Mouse (Mus musculus) forebrain, postnatal 0 days (tissue): ENCODE data around the gene Hdac11. TPM values are rescaled to one million over a fixed set of nuclear protein-coding genes. Genes with fewer than 3 reads are reported as not detected.
A peak's percentile ranks its signal among the peaks of the same experiment; 100 is the strongest.

Experiments
- ATAC-seq: fragments of 200-750 bp; cut with Nextera tagmentation; 2 replicates; pipeline ENCODE4 v1.8.0; 2017; ENCODE audit warnings: mild to moderate bottlenecking, moderate library complexity
- DNase-seq: peaks from one replicate; pipeline ENCODE4 v3.0.0-alpha.2; 2015
- H3K27ac ChIP-seq: fragments of 300-500 bp; sonication (generic); 2 replicates; pipeline ENCODE4 v1.5.1; 2014; ENCODE audit warnings: low read depth, mild to moderate bottlenecking, antibody characterized with exemption, low read length, moderate library complexity, mixed read lengths
- H3K27me3 ChIP-seq: fragments of 300-500 bp; sonication (generic); 2 replicates; pipeline ENCODE4 v1.6.1; 2014; ENCODE audit warnings: mild to moderate bottlenecking, low read length, mixed read lengths; ENCODE audit not compliant: insufficient read depth
- H3K36me3 ChIP-seq: fragments of 300-500 bp; sonication (generic); 2 replicates; pipeline ENCODE4 v1.6.1; 2014; ENCODE audit warnings: mild to moderate bottlenecking, moderate library complexity; ENCODE audit not compliant: insufficient read depth
- H3K4me1 ChIP-seq: fragments of 300-500 bp; sonication (generic); 2 replicates; pipeline ENCODE4 v1.6.1; 2014; ENCODE audit warnings: antibody characterized with exemption; ENCODE audit not compliant: insufficient read depth
- H3K4me2 ChIP-seq: fragments of 300-500 bp; sonication (generic); 2 replicates; pipeline ENCODE4 v1.6.1; 2014; ENCODE audit warnings: low read depth, mild to moderate bottlenecking, moderate library complexity
- H3K4me3 ChIP-seq: fragments of 300-500 bp; sonication (generic); 2 replicates; pipeline ENCODE4 v1.5.1; 2014; ENCODE audit warnings: low read depth, low read length, mixed read lengths
- H3K9ac ChIP-seq: fragments of 300-500 bp; sonication (generic); 2 replicates; pipeline ENCODE4 v1.6.1; 2014; ENCODE audit warnings: mild to moderate bottlenecking
- H3K9me3 ChIP-seq: fragments of 300-500 bp; sonication (generic); 2 replicates; pipeline ENCODE4 v1.6.1; 2016; ENCODE audit warnings: low read length
- CTCF ChIP-seq: sonication (generic); IDR thresholded peaks from 2 replicates; pipeline ENCODE4 v1.5.1; 2016; ENCODE audit warnings: antibody characterized with exemption, control low read depth, low read depth
- WGBS: fragments of 180-500 bp; shearing (Covaris S2); extraction: QIAGEN DNeasy Blood & Tissue Kit; methylation state at CpG from one replicate; pipeline ENCODE4 v1.1.7; 2014; 5-methylcytosine and 5-hydroxymethylcytosine counted together
- polyA plus RNA-seq: library from polyadenylated mRNA; unstranded; fragments of >200 nt; fragmentation: Nextera tagmentation; extraction: Ambion mirVana; gene quantifications from 2 replicates; pipeline ENCODE4 v1.2.1, GENCODE M21; 2015
- total RNA-seq: library from RNA; depleted of rRNA; stranded (reverse); fragments of >200 nt; gene quantifications from 2 replicates; pipeline ENCODE4 v1.2.3, GENCODE M21; 2014

Hdac11 gene
- total and polyA plus RNA-seq, 2 experiments from 2014 or later: 34.5 to 81.0 TPM

GRCm38 (mm10) chr6:91137343-91137956 is 19.0 kb upstream of the Hdac11 start:
- no peak for TF ChIP-seq CTCF
- DNase-seq: no peak
- no peak overlapping the region for H3K4me3 ChIP-seq
- H3K36me3 ChIP-seq: no peaks in the 10 kb centered on the region
- no peaks in the 10 kb centered on the region for H3K9me3 ChIP-seq
- no peak for ATAC-seq
- H3K9ac ChIP-seq: no peak overlapping the region
- no peak overlapping the region for H3K4me2 ChIP-seq
- no peak overlapping the region for H3K27ac ChIP-seq
- H3K27me3 ChIP-seq: no peaks in the 10 kb centered on the region
- 74% methylated on average over 10 of the region's 10 CpGs for WGBS
- H3K4me1 ChIP-seq: no peaks in the 10 kb centered on the region

GRCm38 (mm10) chr6:91139846-91140245 is 16.6 kb upstream of the Hdac11 start:
- ATAC-seq: peak; percentile 65; the same call in 1 of the 2 replicates
- TF ChIP-seq CTCF: peak; percentile 83
- Histone ChIP-seq H3K4me3 (no peak overlapping the region), H3K4me1 (no peaks in the 10 kb centered on the region), H3K27me3 (no peaks in the 10 kb centered on the region), H3K36me3 (no peaks in the 10 kb centered on the region), H3K27ac (no peak overlapping the region), H3K9me3 (no peaks in the 10 kb centered on the region), H3K4me2 (no peak overlapping the region), H3K9ac (no peak overlapping the region)
- 25% methylated on average over 4 of the region's 4 CpGs for WGBS
- DNase-seq: peak; percentile 78

GRCm38 (mm10) chr6:91145056-91145455 is 11.4 kb upstream of the Hdac11 start:
- Histone ChIP-seq H3K9ac (no peak overlapping the region), H3K36me3 (no peaks in the 10 kb centered on the region), H3K4me3 (no peak overlapping the region), H3K4me1 (peaks cover 7% of the 10 kb centered on the region), H3K9me3 (no peaks in the 10 kb centered on the region), H3K27me3 (no peaks in the 10 kb centered on the region), H3K4me2 (no peak overlapping the region), H3K27ac (no peak overlapping the region)
- WGBS: 64% methylated on average over 3 of the region's 3 CpGs
- DNase-seq (no peak), ATAC-seq (no peak)
- no peak; the same call in 1 of the 2 replicates for TF ChIP-seq CTCF

GRCm38 (mm10) chr6:91145572-91145971 is 10.9 kb upstream of the Hdac11 start:
- no peak for DNase-seq
- Histone ChIP-seq H3K27ac (no peak overlapping the region), H3K4me2 (no peak overlapping the region), H3K4me3 (no peak overlapping the region), H3K36me3 (no peaks in the 10 kb centered on the region), H3K9ac (no peak overlapping the region), H3K9me3 (no peaks in the 10 kb centered on the region), H3K4me1 (peaks cover 7% of the 10 kb centered on the region), H3K27me3 (no peaks in the 10 kb centered on the region)
- ATAC-seq: no peak
- TF ChIP-seq CTCF: no peak
- 74% methylated on average over 5 of the region's 5 CpGs for WGBS

- no peaks in the 10 kb centered on the region for H3K36me3 ChIP-seq
- DNase-seq: peak; percentile 49
- peak overlapping the region; percentile 73 for H3K27ac ChIP-seq
- peaks cover 7% of the 10 kb centered on the region for H3K4me1 ChIP-seq
- WGBS: 6% methylated on average over 5 of the region's 5 CpGs
- H3K9me3 ChIP-seq: no peaks in the 10 kb centered on the region
- no peaks in the 10 kb centered on the region for H3K27me3 ChIP-seq
- no peak overlapping the region for H3K9ac ChIP-seq
- peak; percentile 77 for ATAC-seq
- H3K4me3 ChIP-seq: no peak overlapping the region
- no peak overlapping the region for H3K4me2 ChIP-seq
- no peak for TF ChIP-seq CTCF
These were observed 9.9 kb upstream of the Hdac11 start for GRCm38 (mm10) chr6:91146443-91147151.

DNA sequence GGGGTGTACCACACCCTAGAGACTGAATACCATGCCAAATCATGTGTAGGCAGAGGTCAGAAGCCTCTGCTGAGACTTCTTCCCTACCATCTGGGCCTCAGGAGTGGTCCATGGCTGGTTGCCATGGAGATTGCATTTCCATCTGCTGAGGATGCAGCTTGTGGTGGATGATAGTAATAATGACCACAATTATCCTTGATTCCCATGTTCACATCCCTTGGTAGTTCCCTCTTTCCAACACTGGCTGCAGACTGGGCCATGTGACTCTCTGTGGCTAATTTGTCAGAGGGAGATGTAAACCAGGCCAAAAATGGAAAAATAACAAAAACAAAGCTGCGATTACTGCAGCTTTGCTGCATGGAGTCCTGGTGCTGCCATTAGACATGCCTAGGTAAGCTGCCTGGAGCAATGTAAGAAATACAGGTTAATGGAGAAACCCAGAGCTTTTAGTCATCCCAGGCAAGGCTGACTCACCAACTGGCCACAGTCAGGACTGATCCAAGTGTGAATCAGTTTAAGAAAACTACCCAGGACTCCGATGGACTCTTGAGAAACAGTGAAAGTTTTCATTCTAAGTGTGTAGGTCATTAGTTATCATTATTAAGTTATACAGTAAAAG is 9.2 kb upstream of the Hdac11 start:
- TF ChIP-seq CTCF: no peak
- Histone ChIP-seq H3K36me3 (no peaks in the 10 kb centered on the region), H3K9me3 (no peaks in the 10 kb centered on the region), H3K27ac (peak overlapping the region; percentile 73), H3K27me3 (no peaks in the 10 kb centered on the region), H3K4me3 (no peak overlapping the region), H3K9ac (no peak overlapping the region), H3K4me2 (no peak overlapping the region), H3K4me1 (peaks cover 7% of the 10 kb centered on the region)
- DNase-seq (peak; percentile 73), ATAC-seq (peak; percentile 87)
- 66% methylated on average over 2 of the region's 2 CpGs for WGBS
